Mouse (Mus musculus) liver, embryonic 14.5 days (tissue): ENCODE measurements around the gene Gm20671. TPM values are rescaled to one million over a fixed set of nuclear protein-coding genes. Genes with fewer than 3 reads are reported as not detected.

Experiments
- ATAC-seq: fragments of 200-750 bp; cut with Nextera tagmentation; 2 replicates; pipeline ENCODE4 v1.8.0; 2017; ENCODE audit warnings: moderate number of reproducible peaks, mild to moderate bottlenecking, moderate library complexity; ENCODE audit not compliant: insufficient read depth
- DNase-seq, 3 experiments: peaks; one replicate each; pipeline ENCODE4 v3.0.0-alpha.2; 2012 to 2013; ENCODE audit warnings: low read depth in 3 of 3, low spot score in 3 of 3
- H3K27ac ChIP-seq: fragments of 300-500 bp; sonication (generic); 2 replicates; pipeline ENCODE4 v1.5.1; 2014; ENCODE audit warnings: moderate library complexity, mild to moderate bottlenecking, control low read depth, inconsistent platforms
- H3K27me3 ChIP-seq: fragments of 300-500 bp; sonication (generic); 2 replicates; pipeline ENCODE4 v1.6.1; 2014; ENCODE audit warnings: mild to moderate bottlenecking, low read length, moderate library complexity; ENCODE audit not compliant: control insufficient read depth, insufficient read depth
- H3K36me3 ChIP-seq: fragments of 300-500 bp; sonication (generic); replicated peaks from 2 replicates; pipeline ENCODE4 v1.6.1; 2014; ENCODE audit warnings: low read depth; ENCODE audit not compliant: control insufficient read depth, insufficient read depth
- H3K4me1 ChIP-seq, 2 experiments: fragments of 200-500 bp in 1 of 2; fragments of 300-500 bp in 1 of 2; sonication (generic) in 1 of 2; replicated peaks; 2 replicates each; pipeline ENCODE4 v1.6.1; 2012 to 2014; ENCODE audit warnings: antibody characterized with exemption in 1 of 2, inconsistent platforms in 1 of 2, low read length in 1 of 2; ENCODE audit not compliant: control insufficient read depth in 2 of 2, insufficient read depth in 2 of 2
- H3K4me2 ChIP-seq: fragments of 300-500 bp; sonication (generic); 2 replicates; pipeline ENCODE4 v1.6.1; 2014; ENCODE audit warnings: low read depth, mild to moderate bottlenecking, control low read depth, moderate library complexity
- H3K4me3 ChIP-seq, 2 experiments: fragments of 200-500 bp in 1 of 2; fragments of 300-500 bp in 1 of 2; sonication (generic) in 1 of 2; 2 replicates each; pipeline ENCODE4 v1.5.1; 2012 to 2014; ENCODE audit warnings: low read depth in 2 of 2, low read length in 2 of 2, mild to moderate bottlenecking in 2 of 2, control low read depth in 1 of 2, inconsistent platforms in 1 of 2, moderate library complexity in 1 of 2; ENCODE audit not compliant: insufficient read depth in 1 of 2
- H3K9ac ChIP-seq: fragments of 300-500 bp; sonication (generic); replicated peaks from 2 replicates; pipeline ENCODE4 v1.6.1; 2014; ENCODE audit warnings: mild to moderate bottlenecking, control low read depth, moderate library complexity
- H3K9me3 ChIP-seq: fragments of 300-500 bp; sonication (generic); 2 replicates; pipeline ENCODE4 v1.6.1; 2016; ENCODE audit warnings: low read length, mixed read lengths; ENCODE audit not compliant: control insufficient read depth
- CTCF ChIP-seq: IDR thresholded peaks from 2 replicates; pipeline ENCODE4 v1.5.1; 2016; ENCODE audit warnings: antibody characterized with exemption, low read depth, control low read depth
- EP300 ChIP-seq: IDR thresholded peaks from 2 replicates; pipeline ENCODE4 v1.6.1; 2016; ENCODE audit warnings: antibody characterized with exemption, low read depth
- WGBS: fragments of 180-500 bp; shearing (Covaris S2); extraction: QIAGEN DNeasy Blood & Tissue Kit; methylation state at CpG from one replicate; pipeline ENCODE4 v1.1.7; 2014; ENCODE audit not compliant: insufficient replicate concordance; 5-methylcytosine and 5-hydroxymethylcytosine counted together
- polyA plus RNA-seq, 2 experiments: library from polyadenylated mRNA; depleted of rRNA in 1 of 2; stranded (reverse) in 1 of 2; unstranded in 1 of 2; fragments of >200 nt; fragmentation: Nextera tagmentation in 1 of 2; extraction: Ambion mirVana in 1 of 2; gene quantifications; 2 replicates each; pipeline versions ENCODE4 v1.2.1 to v1.2.3; 2012 to 2014

The Gm20671 gene
- polyA plus RNA-seq, 2 experiments = 0.56 TPM; not detected in 1

- Histone ChIP-seq H3K9ac (peak within 1 kb of the TSS; percentile 69), H3K4me1 (peaks cover 7 to 8% of the 10 kb centered on the region in 2 experiments; a peak in 3 of 4 replicates), H3K36me3 (no peaks in the 10 kb centered on the region), H3K27ac (no peak within 1 kb of the TSS), H3K27me3 (no peaks in the 10 kb centered on the region), H3K4me3 (peak within 1 kb of the TSS; percentile 72 to 91), H3K9me3 (no peaks in the 10 kb centered on the region), H3K4me2 (peak within 1 kb of the TSS; percentile 95)
- peak; percentile 98 for ATAC-seq
- peak; percentile 41 for TF ChIP-seq CTCF
- TF ChIP-seq EP300 = no peak
- WGBS = under 1% methylated on average over 52 of the region's 52 CpGs
- peak; percentile 84 to 89 (median 84) for DNase-seq
Measured at GRCm38 (mm10) chr5:32785313-32785915, 41.5 kb downstream of the Gm20671 start, which contains the start of gene Pisd. Pisd (minus strand) TSS chr5:32785646.

GRCm38 (mm10) chr5:32784726-32785125, 42.2 kb downstream of the Gm20671 start:
- no peak overlapping the region for H3K27ac ChIP-seq
- WGBS = 10% methylated on average over 5 of the region's 5 CpGs
- ATAC-seq = no peak
- H3K9me3 ChIP-seq = no peaks in the 10 kb centered on the region
- peaks cover 7 to 8% of the 10 kb centered on the region in 2 experiments; a peak in 3 of 4 replicates for H3K4me1 ChIP-seq
- peak overlapping the region; percentile 69 for H3K9ac ChIP-seq
- TF ChIP-seq CTCF (no peak), EP300 (no peak)
- H3K36me3 ChIP-seq = no peaks in the 10 kb centered on the region
- H3K4me2 ChIP-seq = peak overlapping the region; percentile 95
- DNase-seq = no peak
- no peaks in the 10 kb centered on the region for H3K27me3 ChIP-seq
- peak overlapping the region; percentile 72 to 91 for H3K4me3 ChIP-seq

GRCm38 (mm10) chr5:32781596-32781995, 45.3 kb downstream of the Gm20671 start:
- WGBS = 45% methylated on average over 5 of the region's 5 CpGs
- no peaks in the 10 kb centered on the region for H3K36me3 ChIP-seq

GRCm38 (mm10) chr5:32778168-32778567, 48.7 kb downstream of the Gm20671 start:
- Histone ChIP-seq H3K27me3 (no peaks in the 10 kb centered on the region), H3K4me3 (no peak overlapping the region), H3K36me3 (no peaks in the 10 kb centered on the region), H3K9me3 (no peaks in the 10 kb centered on the region), H3K27ac (no peak overlapping the region), H3K4me1 (peaks cover 0 to 5% of the 10 kb centered on the region in 2 experiments; a peak in 2 of 4 replicates), H3K9ac (no peak overlapping the region), H3K4me2 (no peak overlapping the region)
- ATAC-seq (no peak), DNase-seq (no peak)
- TF ChIP-seq EP300 (no peak), CTCF (no peak)
- 60% methylated on average over 3 of the region's 3 CpGs for WGBS

More at GRCm38 (mm10) chr5:32781596-32781995, 45.3 kb downstream of the Gm20671 start:
- Histone ChIP-seq H3K27ac (no peak overlapping the region), H3K4me2 (no peak overlapping the region), H3K27me3 (no peaks in the 10 kb centered on the region), H3K4me3 (no peak overlapping the region), H3K9ac (no peak overlapping the region), H3K9me3 (no peaks in the 10 kb centered on the region), H3K4me1 (peaks cover 7 to 8% of the 10 kb centered on the region in 2 experiments; a peak in 3 of 4 replicates)
- TF ChIP-seq EP300 (peak; percentile 3; the same call in 1 of the 2 replicates), CTCF (no peak)
- ATAC-seq = no peak
- no peak for DNase-seq

GRCm38 (mm10) chr5:32772361-32772760, 54.5 kb downstream of the Gm20671 start:
- Histone ChIP-seq H3K4me1 (no peaks in the 10 kb centered on the region), H3K27ac (no peak overlapping the region), H3K36me3 (no peaks in the 10 kb centered on the region), H3K27me3 (no peaks in the 10 kb centered on the region), H3K9ac (no peak overlapping the region), H3K4me3 (no peak overlapping the region), H3K9me3 (no peaks in the 10 kb centered on the region), H3K4me2 (no peak overlapping the region)
- no peak for ATAC-seq
- TF ChIP-seq CTCF = no peak
- no peak for TF ChIP-seq EP300
- WGBS = 69% methylated on average over 2 of the region's 2 CpGs
- no peak for DNase-seq
